Mouse (Mus musculus) forebrain, postnatal 0 days (tissue): Measurements from ENCODE around the gene Psg27. TPM values are rescaled to one million over a fixed set of nuclear protein-coding genes. Genes with fewer than 3 reads are reported as not detected.
"Not testable (repeated sequence)": the region's sequence is repeated elsewhere in the genome, so short reads cannot be mapped to it uniquely, and the experiment has no call there.

Source experiments
- ATAC-seq: fragments of 200-750 bp; cut with Nextera tagmentation; 2 replicates; pipeline ENCODE4 v1.8.0; 2017; ENCODE audit warnings: mild to moderate bottlenecking, moderate library complexity
- DNase-seq: peaks from one replicate; pipeline ENCODE4 v3.0.0-alpha.2; 2015
- H3K27ac ChIP-seq: fragments of 300-500 bp; sonication (generic); 2 replicates; pipeline ENCODE4 v1.5.1; 2014; ENCODE audit warnings: low read depth, mild to moderate bottlenecking, antibody characterized with exemption, low read length, moderate library complexity, mixed read lengths
- H3K27me3 ChIP-seq: fragments of 300-500 bp; sonication (generic); 2 replicates; pipeline ENCODE4 v1.6.1; 2014; ENCODE audit warnings: mild to moderate bottlenecking, low read length, mixed read lengths; ENCODE audit not compliant: insufficient read depth
- H3K36me3 ChIP-seq: fragments of 300-500 bp; sonication (generic); 2 replicates; pipeline ENCODE4 v1.6.1; 2014; ENCODE audit warnings: mild to moderate bottlenecking, moderate library complexity; ENCODE audit not compliant: insufficient read depth
- H3K4me1 ChIP-seq: fragments of 300-500 bp; sonication (generic); 2 replicates; pipeline ENCODE4 v1.6.1; 2014; ENCODE audit warnings: antibody characterized with exemption; ENCODE audit not compliant: insufficient read depth
- H3K4me2 ChIP-seq: fragments of 300-500 bp; sonication (generic); 2 replicates; pipeline ENCODE4 v1.6.1; 2014; ENCODE audit warnings: low read depth, mild to moderate bottlenecking, moderate library complexity
- H3K4me3 ChIP-seq: fragments of 300-500 bp; sonication (generic); 2 replicates; pipeline ENCODE4 v1.5.1; 2014; ENCODE audit warnings: low read depth, low read length, mixed read lengths
- H3K9ac ChIP-seq: fragments of 300-500 bp; sonication (generic); 2 replicates; pipeline ENCODE4 v1.6.1; 2014; ENCODE audit warnings: mild to moderate bottlenecking
- H3K9me3 ChIP-seq: fragments of 300-500 bp; sonication (generic); 2 replicates; pipeline ENCODE4 v1.6.1; 2016; ENCODE audit warnings: low read length
- CTCF ChIP-seq: sonication (generic); IDR thresholded peaks from 2 replicates; pipeline ENCODE4 v1.5.1; 2016; ENCODE audit warnings: antibody characterized with exemption, control low read depth, low read depth
- WGBS: fragments of 180-500 bp; shearing (Covaris S2); extraction: QIAGEN DNeasy Blood & Tissue Kit; methylation state at CpG from one replicate; pipeline ENCODE4 v1.1.7; 2014; 5-methylcytosine and 5-hydroxymethylcytosine counted together
- polyA plus RNA-seq: library from polyadenylated mRNA; unstranded; fragments of >200 nt; fragmentation: Nextera tagmentation; extraction: Ambion mirVana; gene quantifications from 2 replicates; pipeline ENCODE4 v1.2.1, GENCODE M21; 2015
- total RNA-seq: library from RNA; depleted of rRNA; stranded (reverse); fragments of >200 nt; gene quantifications from 2 replicates; pipeline ENCODE4 v1.2.3, GENCODE M21; 2014; rRNA removed

Gene Psg27
- not detected in 2 replicates for total RNA-seq
- polyA plus RNA-seq = not detected in 2 replicates

- Histone ChIP-seq H3K9me3 (no peaks in the 10 kb centered on the region), H3K9ac (no peak within 1 kb of the TSS), H3K27ac (no peak within 1 kb of the TSS), H3K4me2 (no peak within 1 kb of the TSS), H3K4me3 (no peak within 1 kb of the TSS), H3K27me3 (no peaks in the 10 kb centered on the region), H3K4me1 (no peaks in the 10 kb centered on the region), H3K36me3 (no peaks in the 10 kb centered on the region)
- no peak for TF ChIP-seq CTCF
- 75% methylated on average over 3 of the region's 3 CpGs for WGBS
- no peak for DNase-seq
- ATAC-seq = no peak
Measured at GRCm38 (mm10) chr7:18567205-18567604, at the start of gene Psg27. TSS of gene Psg27 (minus strand) at chr7:18567305.

GRCm38 (mm10) chr7:18616401-18616800 is 49.3 kb upstream of the Psg27 start, which contains the start of gene Psg23:
TSS of gene Psg23 (minus strand) at chr7:18616501.
- H3K27me3 ChIP-seq, ATAC-seq, DNase-seq, H3K36me3 ChIP-seq, H3K4me2 ChIP-seq, H3K4me3 ChIP-seq, H3K27ac ChIP-seq, H3K4me1 ChIP-seq, H3K9me3 ChIP-seq, H3K9ac ChIP-seq: not testable (repeated sequence)
- 25% methylated on average over 1 of the region's 2 CpGs for WGBS

GRCm38 (mm10) chr7:18559850-18560249 is 7.3 kb downstream of the Psg27 start:
- no peak for TF ChIP-seq CTCF
- Histone ChIP-seq H3K4me1 (no peaks in the 10 kb centered on the region), H3K4me3 (no peak overlapping the region), H3K9ac (no peak overlapping the region), H3K9me3 (no peaks in the 10 kb centered on the region), H3K27me3 (no peaks in the 10 kb centered on the region), H3K27ac (no peak overlapping the region), H3K36me3 (no peaks in the 10 kb centered on the region), H3K4me2 (no peak overlapping the region)
- no peak for DNase-seq
- no peak for ATAC-seq

DNA sequence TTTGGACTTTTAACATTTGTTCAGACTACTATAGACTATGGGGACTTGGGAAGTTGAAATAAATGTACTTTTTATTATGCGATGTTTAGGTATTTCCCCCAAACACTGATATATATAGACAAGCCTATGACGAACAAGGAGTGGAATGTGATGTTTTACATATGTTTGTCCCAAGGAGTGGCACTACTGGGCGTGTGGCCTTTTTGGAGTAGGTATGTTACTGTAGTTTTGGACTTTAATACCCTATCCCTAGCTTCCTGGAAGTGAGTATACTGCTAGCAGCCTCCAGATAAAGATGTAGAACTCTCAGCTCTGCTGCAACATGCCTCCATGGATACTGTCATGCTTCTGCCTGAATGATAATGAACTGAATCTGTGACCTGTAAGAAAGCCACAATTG is 11.4 kb downstream of the Psg27 start:
- H3K4me1 ChIP-seq, ATAC-seq, DNase-seq, H3K9ac ChIP-seq, H3K27me3 ChIP-seq, H3K9me3 ChIP-seq, H3K4me3 ChIP-seq, H3K27ac ChIP-seq, H3K36me3 ChIP-seq, H3K4me2 ChIP-seq: not testable (repeated sequence)
- 81% methylated on average over 3 of the region's 3 CpGs for WGBS

GRCm38 (mm10) chr7:18533420-18533819 is 33.7 kb downstream of the Psg27 start:
- no peak for ATAC-seq
- Histone ChIP-seq H3K4me3 (no peak overlapping the region), H3K27me3 (no peaks in the 10 kb centered on the region), H3K4me1 (no peaks in the 10 kb centered on the region), H3K9me3 (peaks cover 5% of the 10 kb centered on the region; the same call in 1 of the 2 replicates), H3K36me3 (no peaks in the 10 kb centered on the region), H3K27ac (no peak overlapping the region), H3K4me2 (no peak overlapping the region), H3K9ac (no peak overlapping the region)
- no peak for TF ChIP-seq CTCF
- WGBS = 55% methylated on average over 3 of the region's 3 CpGs
- no peak for DNase-seq

DNA sequence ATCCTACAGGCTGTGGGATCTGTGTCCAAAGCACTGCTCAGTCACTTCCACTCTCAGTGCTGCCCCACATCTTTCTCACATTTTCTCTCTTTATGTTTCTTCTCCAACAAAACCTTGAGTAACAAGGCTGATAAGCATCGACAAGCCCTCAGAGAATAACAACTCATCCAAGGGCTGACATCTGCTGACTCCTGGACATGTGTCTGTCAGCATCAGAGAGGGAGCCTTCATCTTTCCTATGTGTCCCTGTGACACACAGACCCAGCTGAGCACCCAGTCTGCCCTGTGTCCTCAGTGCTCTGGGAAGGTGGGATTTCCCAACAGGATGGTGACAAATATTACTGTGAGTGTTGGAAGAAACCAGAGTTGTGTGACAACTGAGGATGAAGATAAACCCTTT is 34.9 kb downstream of the Psg27 start, which contains the start of gene Psg25:
Psg25 (minus strand) TSS at position 101 of the 400 bp plus-strand sequence.
- ATAC-seq = no peak
- peaks cover 5% of the 10 kb centered on the region; the same call in 1 of the 2 replicates for H3K9me3 ChIP-seq
- H3K4me1 ChIP-seq = no peaks in the 10 kb centered on the region
- H3K27me3 ChIP-seq = no peaks in the 10 kb centered on the region
- no peak for TF ChIP-seq CTCF
- no peak for DNase-seq
- 85% methylated on average over 1 of the region's 1 CpGs for WGBS
- H3K4me2 ChIP-seq = no peak within 1 kb of the TSS
- no peak within 1 kb of the TSS for H3K27ac ChIP-seq
- H3K36me3 ChIP-seq = no peaks in the 10 kb centered on the region
- H3K4me3 ChIP-seq = no peak within 1 kb of the TSS
- H3K9ac ChIP-seq = no peak within 1 kb of the TSS

DNA sequence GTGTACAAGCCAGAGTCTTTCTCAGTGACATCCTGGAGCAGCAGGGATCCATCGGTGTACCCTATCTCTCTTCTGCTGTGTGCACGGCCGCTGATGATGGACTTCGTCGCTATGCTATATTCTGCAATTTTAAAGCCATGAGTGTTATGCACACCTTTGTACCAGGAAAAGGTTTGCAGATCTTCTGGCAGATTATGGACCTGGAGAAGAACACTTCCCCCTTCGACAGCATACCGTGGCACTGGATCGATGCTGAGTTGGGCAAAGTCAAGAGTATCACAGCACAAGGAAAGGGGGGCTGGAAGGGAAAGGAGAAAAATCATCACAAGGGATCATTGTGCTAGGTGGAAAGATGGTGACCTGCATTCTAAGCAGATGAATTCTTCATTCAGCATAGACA is 42.4 kb downstream of the Psg27 start:
- H3K4me1 ChIP-seq = no peaks in the 10 kb centered on the region
- no peak for ATAC-seq
- no peak overlapping the region for H3K4me3 ChIP-seq
- H3K9ac ChIP-seq = no peak overlapping the region
- WGBS = 95% methylated on average over 8 of the region's 8 CpGs
- H3K27me3 ChIP-seq = no peaks in the 10 kb centered on the region
- no peaks in the 10 kb centered on the region for H3K36me3 ChIP-seq
- peaks cover 4% of the 10 kb centered on the region; the same call in 1 of the 2 replicates for H3K9me3 ChIP-seq
- TF ChIP-seq CTCF = no peak
- no peak for DNase-seq
- no peak overlapping the region for H3K27ac ChIP-seq
- H3K4me2 ChIP-seq = no peak overlapping the region

- not testable (repeated sequence) for H3K4me2 ChIP-seq, H3K27ac ChIP-seq, H3K36me3 ChIP-seq, H3K27me3 ChIP-seq, H3K9ac ChIP-seq, H3K4me1 ChIP-seq, H3K9me3 ChIP-seq, ATAC-seq, H3K4me3 ChIP-seq, DNase-seq
Measured at GRCm38 (mm10) chr7:18512848-18513247, 54.3 kb downstream of the Psg27 start.

- H3K36me3 ChIP-seq, H3K4me1 ChIP-seq, DNase-seq, ATAC-seq, H3K9me3 ChIP-seq, H3K27ac ChIP-seq, H3K4me3 ChIP-seq, H3K9ac ChIP-seq, H3K27me3 ChIP-seq, H3K4me2 ChIP-seq: not testable (repeated sequence)
- WGBS = 66% methylated on average over 2 of the region's 2 CpGs
Measured at GRCm38 (mm10) chr7:18512417-18512816, 54.7 kb downstream of the Psg27 start.
